ENCODE assay signal across 25 mouse cellular contexts in the genomic region with DNA sequence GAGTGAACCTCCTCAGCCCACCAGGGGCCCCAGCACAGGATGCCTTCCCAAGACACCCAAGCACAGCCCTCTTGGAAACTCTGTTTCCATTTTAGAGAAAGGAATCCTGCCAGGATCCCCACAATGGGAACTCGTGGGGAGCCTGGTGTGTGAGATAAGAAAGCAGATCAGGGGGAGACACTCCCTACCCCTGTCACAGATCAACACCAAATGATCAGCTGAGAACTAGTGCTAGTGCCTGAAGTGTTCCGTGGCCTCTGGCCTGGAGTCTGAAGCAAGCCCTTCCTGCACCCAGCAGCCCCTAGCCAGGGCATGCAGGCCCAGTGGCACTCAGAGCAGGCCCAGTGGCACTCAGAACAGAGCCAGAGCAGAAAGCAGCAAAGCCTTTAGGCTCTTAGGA.
"Had no signal": no experiment of that assay in that cellular context is flagged by ENCODE, and none has a peak within 500 bp of the region (broad histone marks: within the 10 kb centered on the region; RNA-seq: fewer than 3 reads in every experiment).

No protein-coding gene starts in this region.

- H3K4me2 ChIP-seq: intestine, embryonic 15.5 days; kidney, embryonic 15.5 days; limb, embryonic 13.5 days; liver, embryonic 15.5 days; midbrain, embryonic 12.5 days; midbrain, embryonic 15.5 days; neural tube, embryonic 13.5 days; stomach, embryonic 15.5 days had no signal

- ATAC-seq: intestine, embryonic 15.5 days; midbrain, embryonic 15.5 days had no signal

- H3K27ac ChIP-seq: intestine, embryonic 15.5 days; kidney, embryonic 15.5 days; left cerebral cortex, adult 2 months; limb, embryonic 13.5 days; liver, embryonic 15.5 days; midbrain, embryonic 12.5 days; midbrain, embryonic 15.5 days; neural tube, embryonic 13.5 days; stomach, embryonic 15.5 days had no signal

- H3K27me3 ChIP-seq: intestine, embryonic 15.5 days; kidney, embryonic 15.5 days; limb, embryonic 13.5 days; liver, embryonic 15.5 days; midbrain, embryonic 12.5 days; midbrain, embryonic 15.5 days; neural tube, embryonic 13.5 days; stomach, embryonic 15.5 days had no signal

- DNase-seq: kidney, adult 11 months; kidney, adult 8-10 months; kidney, postnatal 10 days; kidney, postnatal 36 days; layer of hippocampus, postnatal 36 days; left cerebral cortex, postnatal 4 days; lung, adult 2 months; lung, postnatal 14 days; lung, postnatal 4 days; retina, postnatal 1 day; right cerebral cortex, postnatal 25 days; spleen, adult 18-20 months; thymus, adult 2 months; thymus, postnatal 14 days; thymus, postnatal 4 days had no signal

- H3K4me1 ChIP-seq: midbrain, embryonic 12.5 days; midbrain, embryonic 15.5 days had no signal

- H3K9ac ChIP-seq: intestine, embryonic 15.5 days; kidney, embryonic 15.5 days; limb, embryonic 13.5 days; liver, embryonic 15.5 days; midbrain, embryonic 12.5 days; midbrain, embryonic 15.5 days; neural tube, embryonic 13.5 days; stomach, embryonic 15.5 days had no signal

- H3K4me3 ChIP-seq: intestine, embryonic 15.5 days; kidney, embryonic 15.5 days; left cerebral cortex, adult 2 months; limb, embryonic 13.5 days; liver, embryonic 15.5 days; midbrain, embryonic 12.5 days; midbrain, embryonic 15.5 days; myocyte; neural tube, embryonic 13.5 days; stomach, embryonic 15.5 days had no signal

- H3K9me3 ChIP-seq: intestine, embryonic 15.5 days; kidney, embryonic 15.5 days; limb, embryonic 13.5 days; liver, embryonic 15.5 days; midbrain, embryonic 12.5 days; midbrain, embryonic 15.5 days; neural tube, embryonic 13.5 days; stomach, embryonic 15.5 days had no signal
